Mouse (Mus musculus) testis, adult 2 months (tissue): ENCODE measurements at regions not wholly inside any gene's neighbourhood (a gene's known extent, or its start where the extent isn't known, plus 50 kb on each side); places are given as distances from the start of the nearest gene placed in this dataset.

ENCODE experiments used
- CTCF ChIP-seq: fragments of 200-500 bp; IDR thresholded peaks from 2 replicates; pipeline ENCODE4 v1.5.1; 2012; ENCODE audit warnings: low read depth, mild to moderate bottlenecking, inconsistent platforms, low read length, moderate library complexity; ENCODE audit not compliant: control insufficient read depth, insufficient read depth, insufficient replicate concordance
- POLR2A ChIP-seq: fragments of 200-500 bp; IDR thresholded peaks from 2 replicates; pipeline ENCODE4 v1.6.1; 2012; ENCODE audit warnings: low read depth, mild to moderate bottlenecking, inconsistent platforms, low read length, moderate library complexity; ENCODE audit not compliant: control insufficient read depth

DNA sequence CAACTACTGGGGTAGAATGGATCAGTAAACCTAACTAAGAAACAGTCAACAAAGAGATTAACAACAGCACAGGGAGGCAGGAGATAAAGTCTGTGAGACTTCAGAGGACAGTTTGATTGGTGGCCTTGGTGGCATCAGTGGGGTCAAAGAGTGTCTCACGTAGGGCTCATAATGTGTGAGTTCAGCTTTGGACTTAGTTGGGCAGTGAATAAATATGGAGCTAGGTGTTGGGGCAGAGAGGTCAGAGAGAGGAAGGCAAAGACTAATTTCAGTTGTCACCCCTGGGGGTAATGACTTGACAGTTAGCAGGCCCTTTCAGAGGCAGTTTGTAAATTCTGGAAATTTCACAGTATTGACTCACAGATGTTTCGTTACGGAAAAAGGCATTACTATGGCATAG is 75.8 kb downstream of the Phlda1 start:
- TF ChIP-seq CTCF (no peak), POLR2A (no peak)
